Mouse (Mus musculus) neural tube, embryonic 14.5 days (tissue): ENCODE results near the gene Pik3r2. TPM values are rescaled to one million over a fixed set of nuclear protein-coding genes. Genes with fewer than 3 reads are reported as not detected.

ENCODE experiments used
- ATAC-seq: fragments of 200-750 bp; cut with Nextera tagmentation; 2 replicates; pipeline ENCODE4 v1.8.0; 2017; ENCODE audit warnings: low read depth, mild to moderate bottlenecking, moderate TSS enrichment, moderate library complexity
- H3K27ac ChIP-seq: fragments of 300-500 bp; sonication (generic); 2 replicates; pipeline ENCODE4 v1.5.1; 2014; ENCODE audit warnings: low read depth, mild to moderate bottlenecking, control low read depth, low read length, moderate library complexity, mixed read lengths
- H3K27me3 ChIP-seq: fragments of 300-500 bp; sonication (generic); 2 replicates; pipeline ENCODE4 v1.6.1; 2014; ENCODE audit warnings: low read length; ENCODE audit not compliant: control insufficient read depth, insufficient read depth
- H3K36me3 ChIP-seq: fragments of 300-500 bp; sonication (generic); 2 replicates; pipeline ENCODE4 v1.6.1; 2014; ENCODE audit warnings: low read length, mixed read lengths; ENCODE audit not compliant: control insufficient read depth, insufficient read depth
- H3K4me1 ChIP-seq: fragments of 300-500 bp; sonication (generic); 2 replicates; pipeline ENCODE4 v1.6.1; 2014; ENCODE audit warnings: low read length; ENCODE audit not compliant: control insufficient read depth, insufficient read depth
- H3K4me2 ChIP-seq: fragments of 300-500 bp; sonication (generic); 2 replicates; pipeline ENCODE4 v1.6.1; 2014; ENCODE audit warnings: mild to moderate bottlenecking, low read depth, low read length, control low read depth
- H3K4me3 ChIP-seq: fragments of 300-500 bp; sonication (generic); 2 replicates; pipeline ENCODE4 v1.5.1; 2014; ENCODE audit warnings: low read depth, low read length, control low read depth, mixed read lengths
- H3K9ac ChIP-seq: fragments of 300-500 bp; sonication (generic); replicated peaks from 2 replicates; pipeline ENCODE4 v1.6.1; 2014; ENCODE audit warnings: low read depth, mild to moderate bottlenecking, control low read depth, low read length, mixed read lengths
- H3K9me3 ChIP-seq: fragments of 300-500 bp; sonication (generic); 2 replicates; pipeline ENCODE4 v1.6.1; 2016; ENCODE audit warnings: low read length; ENCODE audit not compliant: control insufficient read depth
- WGBS: fragments of 180-500 bp; shearing (Covaris S2); extraction: QIAGEN DNeasy Blood & Tissue Kit; methylation state at CpG from one replicate; pipeline ENCODE4 v1.1.7; 2014; 5-methylcytosine and 5-hydroxymethylcytosine counted together
- polyA plus RNA-seq: library from polyadenylated mRNA; unstranded; fragments of >200 nt; fragmentation: Nextera tagmentation; extraction: Ambion mirVana; gene quantifications from 2 replicates; pipeline ENCODE4 v1.2.1, GENCODE M21; 2014

Gene Pik3r2
- polyA plus RNA-seq, 1 experiment from 2014 or later, result 72.2 TPM

DNA sequence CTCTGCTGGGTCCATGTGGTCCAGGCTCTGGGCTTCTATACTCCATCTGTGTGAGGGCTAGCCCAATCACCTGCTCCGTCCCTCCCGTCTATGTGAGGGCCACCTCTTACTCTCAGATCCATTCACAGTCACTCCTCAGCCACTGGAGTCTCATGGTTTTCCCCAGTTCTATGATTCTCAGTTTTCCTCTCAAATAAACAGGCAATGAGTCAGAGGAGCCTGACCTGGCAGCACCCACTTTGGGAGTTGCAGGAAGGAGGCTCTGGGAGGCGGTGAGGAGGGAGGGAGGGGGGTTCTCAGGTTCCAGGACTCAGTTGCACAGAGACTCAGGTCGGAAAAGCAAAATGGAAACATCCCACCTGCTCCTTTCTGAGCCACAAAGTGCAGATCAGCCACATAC, 36.4 kb upstream of the Pik3r2 start:
- Histone ChIP-seq H3K4me3 (no peak overlapping the region), H3K4me2 (no peak overlapping the region), H3K9me3 (no peaks in the 10 kb centered on the region), H3K9ac (no peak overlapping the region), H3K27me3 (no peaks in the 10 kb centered on the region), H3K36me3 (no peaks in the 10 kb centered on the region), H3K27ac (no peak overlapping the region), H3K4me1 (no peaks in the 10 kb centered on the region)
- 58% methylated on average over 4 of the region's 4 CpGs for WGBS
- no peak for ATAC-seq

DNA sequence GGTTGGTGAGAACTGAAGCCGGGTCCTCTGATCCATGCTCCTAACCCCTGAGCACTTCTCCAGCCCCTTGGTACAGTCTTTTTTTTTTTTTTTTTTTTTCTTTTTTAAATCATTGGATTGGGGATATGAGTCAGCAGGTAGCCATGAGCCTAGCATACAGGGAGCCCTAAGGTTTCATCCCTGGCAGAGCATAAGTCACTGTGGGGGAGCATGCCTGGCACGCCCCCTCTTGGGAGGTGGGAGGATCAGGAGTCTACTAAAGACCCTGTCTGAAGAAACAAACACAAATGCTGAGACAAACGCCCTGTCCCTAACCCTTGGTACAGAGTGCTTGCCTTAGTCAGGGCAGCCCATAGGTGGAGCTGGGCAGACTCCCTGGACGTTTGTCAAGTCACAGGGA, 35.5 kb upstream of the Pik3r2 start:
- Histone ChIP-seq H3K27ac (no peak overlapping the region), H3K27me3 (no peaks in the 10 kb centered on the region), H3K4me3 (no peak overlapping the region), H3K4me2 (no peak overlapping the region), H3K4me1 (no peaks in the 10 kb centered on the region), H3K36me3 (no peaks in the 10 kb centered on the region), H3K9ac (no peak overlapping the region), H3K9me3 (no peaks in the 10 kb centered on the region)
- WGBS, result 40% methylated on average over 4 of the region's 4 CpGs
- no peak for ATAC-seq

DNA sequence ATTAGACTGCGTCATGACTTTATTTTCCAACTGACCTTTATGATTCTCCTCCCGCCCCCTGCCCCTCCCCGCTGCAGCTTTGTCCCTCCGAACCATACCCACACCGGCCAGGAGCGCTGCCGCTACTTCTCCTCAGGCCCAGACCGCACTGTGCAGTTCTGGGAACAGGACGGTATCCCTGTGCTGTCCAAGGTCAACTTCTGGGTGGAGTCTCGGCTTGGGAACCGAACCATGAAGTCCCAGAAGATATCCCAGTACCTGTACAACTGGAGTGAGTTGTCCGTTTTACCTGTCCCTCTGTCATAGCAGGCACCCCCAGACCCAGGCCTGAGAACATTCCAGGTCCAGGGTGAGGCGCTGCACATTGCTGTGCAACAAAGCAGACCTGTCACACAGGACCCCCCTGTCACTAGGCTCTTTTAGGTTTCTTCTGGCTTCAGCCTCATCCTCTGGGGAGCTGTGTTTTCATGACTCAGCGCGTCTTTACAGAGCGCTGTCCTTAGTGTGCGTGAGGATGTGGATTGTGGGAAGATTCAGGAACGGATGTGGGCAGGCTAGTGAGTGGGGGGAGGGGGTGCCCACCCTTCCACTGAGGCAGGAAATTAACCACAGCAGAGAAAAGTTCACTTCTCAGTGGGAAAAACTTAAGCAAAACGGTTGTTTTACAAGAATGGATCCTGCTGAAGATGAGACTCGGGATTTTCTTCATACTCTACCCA, 34.6 kb upstream of the Pik3r2 start:
- no peak for ATAC-seq
- H3K9me3 ChIP-seq, result no peaks in the 10 kb centered on the region
- WGBS, result 74% methylated on average over 20 of the region's 20 CpGs
- no peak overlapping the region for H3K27ac ChIP-seq
- no peaks in the 10 kb centered on the region for H3K36me3 ChIP-seq
- 0 out of 2 replicates have a peak, but pooled peaks cover 1% of the 10 kb centered on the region for H3K27me3 ChIP-seq
- no peak overlapping the region for H3K4me3 ChIP-seq
- H3K4me2 ChIP-seq, result no peak overlapping the region
- no peaks in the 10 kb centered on the region for H3K4me1 ChIP-seq
- H3K9ac ChIP-seq, result no peak overlapping the region

DNA sequence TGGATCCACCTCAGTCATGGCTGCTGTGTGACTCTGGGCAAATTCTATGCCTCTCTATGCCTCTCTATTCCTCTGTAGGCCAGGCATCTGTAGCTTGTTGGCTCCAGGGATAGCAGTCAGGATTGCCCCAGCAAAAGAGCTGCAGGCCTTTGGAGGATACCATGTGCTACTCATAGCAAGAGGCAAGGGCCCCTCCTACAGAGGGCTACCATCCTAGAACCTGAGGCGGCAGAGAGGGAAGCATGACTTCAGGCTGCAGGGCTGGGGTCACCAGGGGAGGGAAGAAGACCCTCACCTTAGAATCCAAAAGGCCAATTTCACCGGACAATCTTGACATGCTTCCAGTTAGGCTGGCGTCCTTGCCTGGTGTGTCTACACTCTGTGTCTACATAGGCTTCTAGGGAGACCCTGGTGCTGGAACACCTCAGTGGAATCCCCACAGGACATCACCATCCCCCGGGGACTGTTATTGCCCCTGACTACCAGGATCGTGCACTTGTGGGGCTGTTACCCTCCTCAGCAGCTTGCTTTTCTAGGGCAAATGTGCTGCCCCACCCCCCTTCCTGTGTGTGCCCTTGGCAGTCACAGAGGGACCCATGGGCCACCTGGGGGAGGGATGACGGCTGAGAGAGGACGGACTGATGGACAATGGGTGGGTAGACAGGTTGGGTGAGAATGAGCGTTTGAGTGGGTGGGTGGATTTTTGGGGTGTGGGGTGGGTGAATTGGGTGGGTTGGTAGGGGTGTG, 32.6 kb upstream of the Pik3r2 start:
- no peak overlapping the region for H3K9ac ChIP-seq
- no peak overlapping the region for H3K4me3 ChIP-seq
- no peak overlapping the region for H3K27ac ChIP-seq
- ATAC-seq, result no peak
- H3K4me1 ChIP-seq, result no peaks in the 10 kb centered on the region
- 78% methylated on average over 8 of the region's 8 CpGs for WGBS
- no peaks in the 10 kb centered on the region for H3K9me3 ChIP-seq
- no peak overlapping the region for H3K4me2 ChIP-seq
- H3K27me3 ChIP-seq, result peaks cover 9% of the 10 kb centered on the region; the same call in 1 of the 2 replicates
- no peaks in the 10 kb centered on the region for H3K36me3 ChIP-seq

DNA sequence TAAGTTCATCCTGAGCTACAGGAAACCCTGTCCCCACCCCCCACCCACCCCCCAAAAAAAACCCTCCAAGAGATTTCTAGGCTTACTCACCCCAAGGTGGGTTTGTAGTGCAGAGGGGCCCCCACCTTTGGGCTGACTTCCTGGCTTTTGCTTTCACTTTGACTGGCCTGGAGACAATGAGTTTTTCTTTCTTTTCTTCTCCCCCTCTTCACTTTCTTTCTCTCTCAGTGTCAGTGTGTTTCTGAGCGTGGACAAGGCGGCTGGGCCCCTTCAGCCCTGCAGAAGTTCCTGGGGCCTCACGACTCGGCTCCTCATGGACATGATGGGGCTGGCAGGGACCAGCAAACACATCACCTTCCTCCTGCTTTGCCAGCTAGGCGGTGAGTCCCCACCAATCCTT, 31.7 kb upstream of the Pik3r2 start, which contains the start of gene Il12rb1:
Il12rb1 (plus strand) TSS at position 211 of the 400 bp plus-strand sequence.
- Histone ChIP-seq H3K9me3 (no peaks in the 10 kb centered on the region), H3K27me3 (peaks cover 16% of the 10 kb centered on the region; the same call in 1 of the 2 replicates), H3K4me1 (peaks cover 5% of the 10 kb centered on the region; the same call in 1 of the 2 replicates), H3K27ac (no peak within 1 kb of the TSS), H3K4me2 (no peak within 1 kb of the TSS), H3K9ac (no peak within 1 kb of the TSS), H3K36me3 (no peaks in the 10 kb centered on the region), H3K4me3 (no peak within 1 kb of the TSS)
- WGBS, result 57% methylated on average over 5 of the region's 5 CpGs
- ATAC-seq, result no peak

DNA sequence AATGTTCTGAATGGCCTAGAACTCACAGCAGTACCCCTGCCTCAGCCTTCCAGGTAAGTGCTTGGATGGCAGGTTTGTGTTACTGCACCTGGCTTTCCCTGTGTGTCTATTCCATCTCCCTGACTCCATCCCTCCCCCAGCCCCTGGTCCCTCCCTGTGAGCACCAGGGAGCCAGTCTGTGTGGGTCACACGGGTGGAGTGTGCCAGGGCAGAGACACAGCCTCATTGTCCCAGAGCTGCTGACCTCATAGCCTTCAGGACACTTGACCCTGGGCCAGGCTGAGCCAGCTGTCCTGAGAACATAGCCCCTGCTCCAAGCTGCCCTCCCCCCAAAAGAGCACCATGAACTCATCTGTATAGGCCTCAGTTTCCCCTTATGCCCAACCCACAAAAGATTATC, 30.8 kb upstream of the Pik3r2 start:
- H3K4me3 ChIP-seq, result no peak overlapping the region
- no peak overlapping the region for H3K4me2 ChIP-seq
- H3K4me1 ChIP-seq, result peaks cover 5% of the 10 kb centered on the region; the same call in 1 of the 2 replicates
- no peaks in the 10 kb centered on the region for H3K36me3 ChIP-seq
- H3K9me3 ChIP-seq, result no peaks in the 10 kb centered on the region
- H3K27ac ChIP-seq, result no peak overlapping the region
- ATAC-seq, result no peak
- H3K27me3 ChIP-seq, result peaks cover 16% of the 10 kb centered on the region
- WGBS, result 68% methylated on average over 1 of the region's 1 CpGs
- no peak overlapping the region for H3K9ac ChIP-seq

DNA sequence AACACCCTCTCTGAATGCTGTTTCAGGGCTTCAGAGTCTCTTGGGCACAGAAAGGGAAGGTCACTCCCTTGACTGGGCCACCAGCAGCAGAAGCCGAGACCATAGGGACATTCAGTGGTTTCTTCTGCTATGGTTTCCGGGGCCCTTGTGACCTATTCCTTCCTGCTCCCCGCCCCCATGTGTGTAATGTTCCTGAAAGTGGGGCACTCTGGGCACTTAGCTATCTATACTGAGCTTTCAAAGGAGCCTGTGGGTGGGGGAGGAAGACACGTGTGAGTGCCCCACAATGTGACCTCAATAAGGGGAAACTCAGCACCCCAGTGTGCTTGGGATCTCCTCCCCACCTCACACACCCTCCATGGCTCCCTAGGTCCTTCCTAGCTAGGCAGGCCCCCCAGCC, 30.0 kb upstream of the Pik3r2 start:
- no peak for ATAC-seq
- Histone ChIP-seq H3K4me1 (peaks cover 5% of the 10 kb centered on the region; the same call in 1 of the 2 replicates), H3K4me3 (no peak overlapping the region), H3K36me3 (no peaks in the 10 kb centered on the region), H3K9ac (no peak overlapping the region), H3K4me2 (no peak overlapping the region), H3K27me3 (peaks cover 16% of the 10 kb centered on the region), H3K27ac (no peak overlapping the region), H3K9me3 (no peaks in the 10 kb centered on the region)
- WGBS, result 75% methylated on average over 4 of the region's 4 CpGs

DNA sequence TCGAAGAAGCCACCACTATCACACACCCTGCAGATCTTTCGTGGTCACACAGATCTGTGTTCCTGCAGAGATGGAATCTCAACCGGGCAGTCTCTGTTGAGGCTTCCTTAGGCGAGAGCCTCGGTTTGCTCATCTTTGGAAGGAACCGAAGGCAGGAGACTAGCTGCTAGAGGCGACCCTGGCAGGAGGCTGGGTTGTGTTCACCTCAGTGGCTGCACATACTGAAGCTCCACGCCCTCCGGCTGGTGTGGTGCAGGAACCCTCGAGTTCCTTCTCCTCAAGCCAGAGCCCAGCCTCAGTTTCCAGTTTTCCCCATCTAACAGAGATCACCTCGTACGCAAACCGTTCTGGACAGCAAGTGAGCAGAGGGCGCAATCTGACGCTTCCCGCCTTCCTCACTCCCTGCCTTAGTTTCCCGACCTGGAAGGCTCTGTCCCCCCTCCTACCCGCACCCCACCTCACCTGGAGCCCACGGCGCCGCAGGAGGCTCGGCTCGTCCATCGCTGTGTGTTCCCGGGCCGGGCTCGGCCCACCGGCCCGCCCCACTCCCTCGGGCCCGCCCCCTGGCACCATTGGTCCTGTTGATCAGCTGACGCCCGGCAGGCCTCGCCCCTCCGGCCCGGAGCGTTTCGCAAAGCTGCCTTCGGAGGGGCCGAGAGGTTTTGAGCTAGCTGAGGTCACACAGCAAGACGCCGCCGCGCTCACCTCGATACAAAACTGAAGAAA, 28.1 kb upstream of the Pik3r2 start, which contains the start of gene Mast3:
Mast3 (minus strand) TSS at position 574 of the 726 bp plus-strand sequence.
- H3K36me3 ChIP-seq, result no peaks in the 10 kb centered on the region
- peak; percentile 87 for ATAC-seq
- WGBS, result 1% methylated on average over 44 of the region's 45 CpGs

More for the DNA sequence above, 28.1 kb upstream of the Pik3r2 start, which contains the start of gene Mast3:
- peaks cover 17% of the 10 kb centered on the region for H3K27me3 ChIP-seq
- H3K4me1 ChIP-seq, result peaks cover 5% of the 10 kb centered on the region; the same call in 1 of the 2 replicates
- peak within 1 kb of the TSS; percentile 44 for H3K4me3 ChIP-seq
- H3K9ac ChIP-seq, result peak within 1 kb of the TSS; percentile 25; the same call in 1 of the 2 replicates
- H3K27ac ChIP-seq, result no peak within 1 kb of the TSS
- no peaks in the 10 kb centered on the region for H3K9me3 ChIP-seq
- H3K4me2 ChIP-seq, result peak within 1 kb of the TSS; percentile 65
